Mouse (Mus musculus): Measurements from ENCODE around the gene Usp9x. TPM values are rescaled to one million over a fixed set of nuclear protein-coding genes. Genes with fewer than 3 reads are reported as not detected.

Usp9x gene
- polyA plus RNA-seq, 1 experiment from 2014 or later, result 29.1 TPM

GRCm38 (mm10) chrX:13046893-13047435 is 24.3 kb upstream of the Usp9x start:
- no peaks in the 10 kb centered on the region for H3K9me3 ChIP-seq (replicated peaks)
- H3K27me3 ChIP-seq (ENCODE audit: low read depth, poor library complexity, severe bottlenecking), result peaks cover 55% of the 10 kb centered on the region
- peak overlapping the region; percentile 85 for H3K27ac ChIP-seq (replicated peaks)
- 29% methylated on average over 6 of the region's 6 CpGs for WGBS
- peaks cover 14% of the 10 kb centered on the region for H3K4me1 ChIP-seq
- no peak for DNase-seq (ENCODE audit: low spot score)
- H3K4me3 ChIP-seq, result peak overlapping the region; percentile 41; the same call in 1 of the 2 replicates
- H3K36me3 ChIP-seq, result no peaks in the 10 kb centered on the region

- Histone ChIP-seq H3K4me3 (peak overlapping the region; percentile 41), H3K27ac (replicated peaks) (peak overlapping the region; percentile 85), H3K27me3 (ENCODE audit: low read depth, poor library complexity, severe bottlenecking) (peaks cover 56% of the 10 kb centered on the region), H3K4me1 (peaks cover 14% of the 10 kb centered on the region), H3K9me3 (replicated peaks) (no peaks in the 10 kb centered on the region), H3K36me3 (no peaks in the 10 kb centered on the region)
- DNase-seq (ENCODE audit: low spot score), result peak; percentile 45
- WGBS, result 17% methylated on average over 14 of the region's 14 CpGs
Measured at GRCm38 (mm10) chrX:13047631-13048345, 23.5 kb upstream of the Usp9x start.

GRCm38 (mm10) chrX:13054612-13055011 is 16.7 kb upstream of the Usp9x start:
- no peaks in the 10 kb centered on the region for H3K9me3 ChIP-seq (replicated peaks)
- no peaks in the 10 kb centered on the region for H3K4me1 ChIP-seq
- H3K4me3 ChIP-seq, result no peak overlapping the region
- peaks cover 62% of the 10 kb centered on the region for H3K27me3 ChIP-seq (ENCODE audit: low read depth, poor library complexity, severe bottlenecking)
- no peak overlapping the region for H3K27ac ChIP-seq (replicated peaks)
- no peaks in the 10 kb centered on the region for H3K36me3 ChIP-seq
- no peak for DNase-seq (ENCODE audit: low spot score)
- 90% methylated on average over 1 of the region's 1 CpGs for WGBS

DNA sequence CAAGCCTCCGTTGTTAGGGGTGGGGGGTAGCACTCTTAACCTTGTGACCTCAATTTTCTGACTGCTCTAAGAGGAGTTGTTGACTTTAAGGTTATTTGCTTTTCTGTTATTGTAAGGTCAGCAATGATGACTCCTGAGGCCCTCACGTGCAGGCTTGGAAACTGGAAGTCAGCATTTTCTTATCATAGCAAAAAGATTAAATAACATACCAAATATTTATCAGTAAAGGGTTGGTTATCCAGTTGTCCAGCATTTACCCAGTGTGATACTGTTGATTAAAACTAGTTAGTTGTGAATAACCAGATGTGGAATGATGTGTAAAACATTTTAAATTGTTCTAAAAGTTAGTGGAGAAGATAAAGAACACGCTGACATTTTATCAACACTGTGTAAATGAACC is 9.3 kb upstream of the Usp9x start:
- 68% methylated on average over 3 of the region's 3 CpGs for WGBS
- Histone ChIP-seq H3K27me3 (ENCODE audit: low read depth, poor library complexity, severe bottlenecking) (peaks cover 26% of the 10 kb centered on the region), H3K9me3 (replicated peaks) (no peaks in the 10 kb centered on the region)

GRCm38 (mm10) chrX:13064273-13064925 is 6.9 kb upstream of the Usp9x start:
- 86% methylated on average over 7 of the region's 9 CpGs for WGBS
- Histone ChIP-seq H3K4me1 (no peaks in the 10 kb centered on the region), H3K4me3 (no peak overlapping the region), H3K9me3 (replicated peaks) (no peaks in the 10 kb centered on the region), H3K36me3 (no peaks in the 10 kb centered on the region), H3K27ac (replicated peaks) (no peak overlapping the region), H3K27me3 (ENCODE audit: low read depth, poor library complexity, severe bottlenecking) (peaks cover 16% of the 10 kb centered on the region)
- DNase-seq (ENCODE audit: low spot score), result no peak

More for the DNA sequence above, 9.3 kb upstream of the Usp9x start:
- DNase-seq (ENCODE audit: low spot score), result no peak
- Histone ChIP-seq H3K4me1 (no peaks in the 10 kb centered on the region), H3K27ac (replicated peaks) (no peak overlapping the region), H3K4me3 (no peak overlapping the region), H3K36me3 (no peaks in the 10 kb centered on the region)

DNA sequence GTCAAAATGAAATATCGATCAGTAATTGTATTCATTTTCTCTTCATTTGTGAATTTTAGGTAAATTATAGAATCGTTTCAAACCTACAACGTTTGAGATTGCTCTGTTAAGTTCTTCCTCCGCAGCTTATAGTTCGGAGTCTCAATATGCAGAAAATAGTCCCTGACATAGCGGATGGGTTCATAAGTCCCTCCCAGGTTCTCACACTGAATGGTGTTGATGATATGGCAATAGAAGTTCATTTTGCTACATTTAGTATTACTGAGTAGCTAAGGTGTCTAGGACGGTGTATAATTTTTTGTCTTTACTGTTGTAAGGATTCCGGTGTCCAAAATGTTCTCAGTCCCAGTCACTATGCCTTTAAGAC is 1.1 kb upstream of the Usp9x start:
- 0 out of 2 replicates have a peak, but pooled peaks cover 7% of the 10 kb centered on the region for H3K4me1 ChIP-seq
- peak overlapping the region; percentile 78 for H3K4me3 ChIP-seq
- H3K27ac ChIP-seq (replicated peaks), result peak overlapping the region; percentile 95
- DNase-seq (ENCODE audit: low spot score), result no peak
- 33% methylated on average over 8 of the region's 8 CpGs for WGBS
- peaks cover 14% of the 10 kb centered on the region for H3K9me3 ChIP-seq (replicated peaks)
- 0 out of 2 replicates have a peak, but pooled peaks cover 4% of the 10 kb centered on the region for H3K36me3 ChIP-seq
- peaks cover 33% of the 10 kb centered on the region for H3K27me3 ChIP-seq (ENCODE audit: low read depth, poor library complexity, severe bottlenecking)

- peaks cover 14% of the 10 kb centered on the region for H3K9me3 ChIP-seq (replicated peaks)
- H3K4me1 ChIP-seq, result 0 out of 2 replicates have a peak, but pooled peaks cover 7% of the 10 kb centered on the region
- H3K27me3 ChIP-seq (ENCODE audit: low read depth, poor library complexity, severe bottlenecking), result peaks cover 33% of the 10 kb centered on the region
- H3K36me3 ChIP-seq, result 0 out of 2 replicates have a peak, but pooled peaks cover 4% of the 10 kb centered on the region
- 14% methylated on average over 35 of the region's 35 CpGs for WGBS
- peak; percentile 91 for DNase-seq (ENCODE audit: low spot score)
- H3K4me3 ChIP-seq, result peak overlapping the region; percentile 78
- peak overlapping the region; percentile 95 for H3K27ac ChIP-seq (replicated peaks)
Measured at GRCm38 (mm10) chrX:13070573-13071240, 591 bp upstream of the Usp9x start.

- peaks cover 14% of the 10 kb centered on the region for H3K9me3 ChIP-seq (replicated peaks)
- peak; percentile 65 for DNase-seq (ENCODE audit: low spot score)
- WGBS, result 15% methylated on average over 63 of the region's 67 CpGs
- H3K36me3 ChIP-seq, result peaks cover 7% of the 10 kb centered on the region; the same call in 1 of the 2 replicates
- H3K4me3 ChIP-seq, result peak overlapping the region; percentile 78
- peak overlapping the region; percentile 95 for H3K27ac ChIP-seq (replicated peaks)
- H3K27me3 ChIP-seq (ENCODE audit: low read depth, poor library complexity, severe bottlenecking), result peaks cover 33% of the 10 kb centered on the region
- H3K4me1 ChIP-seq, result 0 out of 2 replicates have a peak, but pooled peaks cover 7% of the 10 kb centered on the region
Measured at GRCm38 (mm10) chrX:13071776-13072460, 620 bp downstream of the Usp9x start.

DNA sequence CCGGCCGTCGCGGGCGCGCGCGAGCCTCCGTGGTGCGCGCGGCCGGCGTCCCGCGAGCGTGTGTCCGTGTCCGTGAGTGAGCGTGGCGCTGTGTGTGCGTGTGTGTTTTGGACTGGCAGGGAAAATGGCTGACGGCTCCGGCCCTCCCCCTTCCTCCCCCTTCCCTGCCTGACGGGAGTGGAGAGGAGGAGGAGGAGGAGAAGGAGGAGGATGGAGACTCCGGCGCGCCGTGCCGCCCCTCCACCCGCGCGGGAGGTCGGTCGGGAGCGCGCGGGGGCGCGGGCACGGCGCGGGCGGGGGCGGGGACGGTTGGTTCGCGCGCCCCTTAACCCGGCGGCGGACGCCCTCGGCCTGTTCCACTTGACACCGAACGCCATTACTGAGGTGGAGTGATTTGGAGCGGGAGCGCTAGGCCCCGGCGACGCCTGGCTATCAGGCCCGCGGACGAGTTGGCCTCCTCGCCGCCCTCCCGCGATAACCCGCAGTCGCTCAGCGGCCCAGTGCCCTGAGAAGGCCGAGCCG is 1.2 kb downstream of the Usp9x start:
- WGBS, result 12% methylated on average over 43 of the region's 73 CpGs

GRCm38 (mm10) chrX:13085621-13086020 is 14.3 kb downstream of the Usp9x start:
- H3K4me1 ChIP-seq, result no peaks in the 10 kb centered on the region
- peaks cover 12% of the 10 kb centered on the region; the same call in 1 of the 2 replicates for H3K27me3 ChIP-seq (ENCODE audit: low read depth, poor library complexity, severe bottlenecking)
- H3K9me3 ChIP-seq (replicated peaks), result no peaks in the 10 kb centered on the region
- no peak for DNase-seq (ENCODE audit: low spot score)
- H3K27ac ChIP-seq (replicated peaks), result no peak overlapping the region
- 0 out of 2 replicates have a peak, but pooled peaks cover 5% of the 10 kb centered on the region for H3K36me3 ChIP-seq
- WGBS, result 79% methylated on average over 1 of the region's 1 CpGs
- H3K4me3 ChIP-seq, result no peak overlapping the region

More for the DNA sequence above, 1.2 kb downstream of the Usp9x start:
- DNase-seq (ENCODE audit: low spot score), result peak; percentile 79
- peak overlapping the region; percentile 78 for H3K4me3 ChIP-seq
- peaks cover 14% of the 10 kb centered on the region for H3K9me3 ChIP-seq (replicated peaks)
- H3K4me1 ChIP-seq, result 0 out of 2 replicates have a peak, but pooled peaks cover 7% of the 10 kb centered on the region
- H3K27ac ChIP-seq (replicated peaks), result peak overlapping the region; percentile 95
- H3K27me3 ChIP-seq (ENCODE audit: low read depth, poor library complexity, severe bottlenecking), result peaks cover 33% of the 10 kb centered on the region
- peaks cover 12% of the 10 kb centered on the region for H3K36me3 ChIP-seq

GRCm38 (mm10) chrX:13096985-13097384 is 25.7 kb downstream of the Usp9x start:
- Histone ChIP-seq H3K27me3 (ENCODE audit: low read depth, poor library complexity, severe bottlenecking) (peaks cover 5% of the 10 kb centered on the region; the same call in 1 of the 2 replicates), H3K27ac (replicated peaks) (no peak overlapping the region), H3K4me1 (no peaks in the 10 kb centered on the region), H3K36me3 (peaks cover 32% of the 10 kb centered on the region), H3K4me3 (no peak overlapping the region), H3K9me3 (replicated peaks) (no peaks in the 10 kb centered on the region)
- 84% methylated on average over 1 of the region's 1 CpGs for WGBS
- no peak for DNase-seq (ENCODE audit: low spot score)

DNA sequence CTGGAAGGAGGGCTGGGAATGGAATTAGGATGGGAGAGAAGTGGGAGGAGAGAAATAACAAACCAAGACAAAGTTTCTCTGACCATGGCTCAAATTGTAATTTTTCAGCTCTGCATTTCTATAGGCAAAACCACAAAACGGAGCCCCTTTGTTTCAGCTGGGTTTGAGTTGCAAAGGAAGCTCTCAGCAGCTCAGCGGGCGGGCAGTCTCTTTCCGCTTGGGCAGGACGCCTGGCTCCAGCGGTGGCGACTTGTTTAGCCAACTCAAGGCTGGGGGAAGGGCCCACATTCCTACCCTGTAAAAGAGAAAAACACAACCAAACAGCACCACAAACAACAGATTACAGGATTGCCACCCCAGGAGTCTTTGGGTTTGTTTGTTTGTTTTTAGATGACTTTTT is 135.2 kb downstream of the Usp9x start:
- no peak for DNase-seq (ENCODE audit: low spot score)
- Histone ChIP-seq H3K4me3 (no peak overlapping the region), H3K27me3 (ENCODE audit: low read depth, poor library complexity, severe bottlenecking) (peaks cover 45% of the 10 kb centered on the region), H3K36me3 (no peaks in the 10 kb centered on the region), H3K4me1 (peaks cover 6% of the 10 kb centered on the region), H3K27ac (replicated peaks) (no peak overlapping the region), H3K9me3 (replicated peaks) (no peaks in the 10 kb centered on the region)
- 11% methylated on average over 7 of the region's 7 CpGs for WGBS

Measured in midbrain, embryonic 10.5 days (tissue).